Mouse (Mus musculus) lung, adult 2 months (tissue): ENCODE measurements around the gene Srebf1.

Experiments
- CTCF ChIP-seq: fragments of 200-500 bp; IDR thresholded peaks from 2 replicates; pipeline ENCODE4 v1.5.1; 2011; ENCODE audit warnings: mild to moderate bottlenecking, low read length, control low read depth; ENCODE audit not compliant: insufficient read depth
- POLR2A ChIP-seq: fragments of 200-500 bp; IDR thresholded peaks from 2 replicates; pipeline ENCODE4 v1.6.1; 2011; ENCODE audit warnings: low read depth, mild to moderate bottlenecking, control low read depth, low read length, borderline replicate concordance; ENCODE audit errors: extremely low read depth

- TF ChIP-seq POLR2A (no peak), CTCF (no peak)
Measured at GRCm38 (mm10) chr11:60208712-60209111, 13.7 kb downstream of the Srebf1 start.
